Mouse (Mus musculus): ENCODE measurements around the gene Alx3.

- no peak for TF ChIP-seq POLR2A (IDR thresholded peaks at IDR 0.05; ENCODE audit: insufficient read depth, low read depth, low read length)
- no peak for TF ChIP-seq CTCF (IDR thresholded peaks at IDR 0.05)
- no peak for TF ChIP-seq EP300 (IDR thresholded peaks at IDR 0.05; ENCODE audit: insufficient read depth, low read depth, low read length)
Observed at GRCm38 (mm10) chr3:107563880-107564279, 31.0 kb upstream of the Alx3 start.

Measured in heart, adult 2 months (tissue).